Mouse (Mus musculus) kidney, adult 10 weeks (tissue): ENCODE measurements around the gene Olfr123. TPM values are rescaled to one million over a fixed set of nuclear protein-coding genes. Genes with fewer than 3 reads are reported as not detected.

ENCODE experiments used
- polyA plus RNA-seq: library from polyadenylated mRNA; stranded (reverse); fragments of 350-450 nt; fragmentation: Illumina TruSeq; extraction: RNeasy Lipid Tissue Mini Kit (QIAGEN cat#74804); gene quantifications from one replicate; pipeline ENCODE4 v1.2.3, GENCODE M21; 2014; ENCODE audit warnings: low read depth, low replicate concordance

Olfr123 gene
- polyA plus RNA-seq = not detected

GRCm38 (mm10) chr17:37793229-37793628 is at the start of gene Olfr123:
Gene Olfr123, plus strand, starts transcription at chr17:37793529.

GRCm38 (mm10) chr17:37768307-37768706 is 25.0 kb upstream of the Olfr123 start, which contains the start of gene Olfr122:
Gene Olfr122, plus strand, starts transcription at chr17:37768607.

GRCm38 (mm10) chr17:37799588-37799987 is 6.3 kb downstream of the Olfr123 start, which contains the start of gene Olfr124:
Gene Olfr124, plus strand, starts transcription at chr17:37799888.

GRCm38 (mm10) chr17:37832649-37833048 is 39.3 kb downstream of the Olfr123 start, which contains the start of gene Olfr125:
Gene Olfr125, plus strand, starts transcription at chr17:37832949.

GRCm38 (mm10) chr17:37847183-37847582 is 53.9 kb downstream of the Olfr123 start, which contains the start of gene Olfr126:
Gene Olfr126, plus strand, starts transcription at chr17:37847483.

Other genes starting within 250 kb of the Olfr123 start
- not detected for gene Olfr112, start 224.1 kb upstream of the Olfr123 start, polyA plus RNA-seq
- not detected for gene Olfr113, start 215.9 kb upstream of the Olfr123 start, polyA plus RNA-seq
- not detected for gene Olfr114, start 200.8 kb upstream of the Olfr123 start, polyA plus RNA-seq
- gene Olfr115, start 166.4 kb upstream of the Olfr123 start, polyA plus RNA-seq = not detected
- not detected for gene Olfr116, start 166.3 kb upstream of the Olfr123 start, polyA plus RNA-seq
- gene Olfr117, start 129.7 kb upstream of the Olfr123 start, polyA plus RNA-seq = not detected
- gene Olfr118, start 126.5 kb upstream of the Olfr123 start, polyA plus RNA-seq = not detected
- not detected for gene Olfr119, start 97.0 kb upstream of the Olfr123 start, polyA plus RNA-seq
- not detected for gene Olfr120, start 71.7 kb upstream of the Olfr123 start, polyA plus RNA-seq
- not detected for gene Olfr121, start 44.7 kb upstream of the Olfr123 start, polyA plus RNA-seq
- not detected for gene Olfr122, start 24.9 kb upstream of the Olfr123 start, polyA plus RNA-seq
- not detected for gene Olfr124, start 6.4 kb downstream of the Olfr123 start, polyA plus RNA-seq
- not detected for gene Olfr125, start 39.4 kb downstream of the Olfr123 start, polyA plus RNA-seq
- not detected for gene Olfr126, start 54.0 kb downstream of the Olfr123 start, polyA plus RNA-seq
- gene Olfr127, start 106.9 kb downstream of the Olfr123 start, polyA plus RNA-seq = not detected
- not detected for gene Olfr128, start 127.0 kb downstream of the Olfr123 start, polyA plus RNA-seq
- gene Olfr761, start 159.6 kb downstream of the Olfr123 start, polyA plus RNA-seq = not detected